Mouse (Mus musculus): ENCODE measurements around the gene Mphosph9.

DNA sequence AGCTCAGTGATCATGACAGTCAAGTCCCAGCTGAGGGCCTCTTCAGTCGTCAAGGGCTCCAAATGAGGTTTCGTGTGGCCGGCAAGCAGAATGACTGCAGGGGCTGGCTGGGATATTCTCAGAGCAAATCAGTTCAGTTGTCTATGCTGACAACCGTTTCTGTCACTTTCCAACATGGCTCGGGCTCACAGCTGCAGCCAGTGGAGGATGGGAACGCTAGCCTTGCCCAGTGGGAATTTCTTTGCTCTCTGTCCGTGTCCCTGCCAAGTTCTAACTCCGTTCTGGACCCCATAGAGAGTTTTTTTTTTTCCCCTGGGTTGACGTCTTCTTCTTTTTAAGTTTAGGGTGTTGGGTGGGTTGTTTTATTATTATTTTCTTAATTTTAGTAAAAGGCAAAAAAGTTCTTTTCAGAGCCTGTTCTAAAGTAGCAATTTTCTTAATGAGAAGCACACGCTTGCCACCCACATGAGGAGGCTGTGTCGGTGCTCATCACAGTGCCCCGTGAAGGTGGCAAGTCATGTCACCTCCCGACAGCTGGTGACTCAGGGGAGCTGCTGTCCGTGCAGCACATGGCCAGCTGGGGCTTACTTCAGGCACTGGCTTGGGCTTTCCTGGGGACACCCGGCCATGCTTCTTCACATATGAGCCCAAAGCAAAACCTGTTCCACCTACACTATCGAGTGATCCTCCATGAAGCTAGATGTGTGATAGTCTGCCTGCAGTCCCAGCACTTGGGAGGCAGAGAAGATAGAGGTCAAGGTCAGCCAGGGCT, 103.3 kb downstream of the Mphosph9 start:
- TF ChIP-seq EP300 (IDR thresholded peaks at IDR 0.05; ENCODE audit: low read depth) (no peak), CTCF (IDR thresholded peaks at IDR 0.05; ENCODE audit: low read depth) (no peak)
